Mouse (Mus musculus) small intestine, adult 2 months (tissue): Measurements from ENCODE around the gene Lrrc8e.

Experiments
- CTCF ChIP-seq: fragments of 200-500 bp; IDR thresholded peaks from 2 replicates; pipeline ENCODE4 v1.5.1; 2012; ENCODE audit warnings: low read depth, mild to moderate bottlenecking, control low read depth, inconsistent platforms, low read length, moderate library complexity, mixed read lengths; ENCODE audit not compliant: insufficient replicate concordance, insufficient read length; ENCODE audit errors: extremely low read depth
- POLR2A ChIP-seq: fragments of 200-500 bp; IDR thresholded peaks from 2 replicates; pipeline ENCODE4 v1.6.1; 2012; ENCODE audit warnings: low read depth, mild to moderate bottlenecking, control low read depth, inconsistent platforms, low read length, moderate library complexity

DNA sequence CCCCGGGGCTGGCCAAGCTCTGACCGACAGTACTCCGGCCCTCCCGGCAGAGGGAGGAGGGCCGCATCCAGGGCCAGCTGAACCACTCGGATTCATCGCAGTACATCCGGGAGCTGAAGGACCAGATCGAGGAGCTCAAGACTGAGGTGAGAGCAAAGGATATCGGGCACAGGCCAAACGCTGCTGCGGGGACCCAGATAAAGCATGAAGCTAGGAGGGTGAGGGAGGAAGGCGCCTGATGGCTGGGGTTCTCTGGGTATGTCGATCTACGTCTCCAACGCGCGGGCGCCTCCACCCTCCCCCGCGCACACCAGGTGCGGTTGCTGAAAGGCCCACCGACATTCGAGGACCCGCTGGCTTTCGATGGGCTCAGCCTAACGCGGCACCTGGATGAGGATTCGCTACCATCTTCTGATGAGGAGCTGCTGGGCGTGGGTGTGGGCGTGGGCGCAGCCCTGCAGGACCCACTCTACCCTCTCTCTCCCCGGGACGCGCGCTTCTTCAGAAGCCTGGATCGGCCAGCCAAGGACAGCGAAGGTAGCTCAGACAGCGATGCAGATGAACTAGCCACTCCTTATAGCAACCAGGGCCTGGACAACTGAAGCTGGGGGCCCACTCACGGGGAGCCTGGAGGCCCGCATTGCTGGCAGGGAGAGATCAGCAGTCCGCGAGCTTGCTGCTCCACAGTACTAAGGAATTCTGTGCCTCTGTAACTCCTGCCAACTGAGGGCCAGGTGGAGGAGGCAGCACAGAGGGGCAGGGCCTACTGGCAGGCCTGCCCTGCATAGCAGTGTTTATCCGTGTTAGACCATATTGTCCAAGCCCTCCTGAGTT lies 20.2 kb upstream of the Lrrc8e start:
- TF ChIP-seq CTCF (no peak), POLR2A (no peak)
